Mouse (Mus musculus) megakaryocyte-erythroid progenitor cell, adult 5-6 weeks (primary cell): ENCODE data around the gene Pde1c. TPM values are rescaled to one million over a fixed set of nuclear protein-coding genes. Genes with fewer than 3 reads are reported as not detected.

Experiments
- ATAC-seq: replicated peaks from 2 replicates; pipeline ENCODE4 v1.8.0; 2016; ENCODE audit warnings: mild to moderate bottlenecking, inconsistent platforms; ENCODE audit not compliant: severe bottlenecking, poor library complexity, low FRiP score, low TSS enrichment
- total RNA-seq, 2 experiments: library from RNA; stranded (forward) in 1 of 2; stranded (reverse) in 1 of 2; fragments of 200-1000, 215-1000 nt in 1 of 2; fragments of >200 nt in 1 of 2; fragmentation: Nextera tagmentation in 1 of 2; gene quantifications; 2 replicates each; pipeline ENCODE4 v1.2.3; 2014 to 2017

Pde1c gene
- total RNA-seq, 2 experiments from 2014 or later, result 0.96 TPM; not detected in 1

- ATAC-seq, result peak; percentile 50; the same call in 1 of the 2 replicates
Observed at GRCm38 (mm10) chr6:56476581-56476980, 92.3 kb downstream of the Pde1c start.

- ATAC-seq, result 0 out of 2 replicates have a peak, but pooled peaks have one; percentile 50
Observed at GRCm38 (mm10) chr6:56458098-56458497, 110.8 kb downstream of the Pde1c start.

DNA sequence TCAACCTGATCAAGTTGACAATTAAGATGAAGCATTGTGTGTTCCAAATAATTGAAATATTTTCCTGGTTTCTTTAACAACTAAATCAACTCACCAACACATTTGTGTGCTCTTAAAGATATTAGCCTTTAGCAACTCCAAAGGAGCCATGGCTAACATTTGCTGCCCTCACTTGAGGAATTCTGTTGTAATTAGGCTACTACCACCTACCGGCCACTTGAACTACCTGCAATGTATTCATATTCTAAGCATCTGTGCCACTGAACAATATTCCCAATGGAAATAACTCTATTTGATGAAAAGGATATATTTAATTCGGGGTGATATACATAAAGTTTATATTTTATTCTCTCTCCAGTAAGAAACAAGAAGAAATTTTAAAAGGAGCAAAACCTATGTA lies 121.0 kb downstream of the Pde1c start:
- 0 out of 2 replicates have a peak, but pooled peaks have one; percentile 61 for ATAC-seq

- no peak for ATAC-seq
Observed at GRCm38 (mm10) chr6:56441501-56441900, 127.4 kb downstream of the Pde1c start.

DNA sequence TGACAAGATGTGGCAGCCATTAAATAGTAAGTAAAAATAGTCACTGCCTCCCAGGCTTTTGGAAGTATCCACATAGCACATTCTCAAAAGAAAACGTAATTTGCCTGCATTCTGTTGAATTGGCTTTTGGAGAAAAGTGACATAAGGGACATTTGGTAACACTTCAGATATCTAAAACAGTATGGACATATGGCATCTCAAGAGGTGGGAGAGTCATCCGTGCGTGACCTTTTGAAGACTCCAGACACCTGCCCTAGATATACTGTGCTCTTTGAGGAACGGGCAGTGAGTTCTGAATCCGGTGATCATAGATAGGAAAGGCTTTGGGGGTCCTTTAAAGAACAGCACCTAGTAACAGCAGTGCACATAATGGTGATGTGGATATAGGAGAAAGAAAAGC lies 143.1 kb downstream of the Pde1c start:
- ATAC-seq, result no peak

GRCm38 (mm10) chr6:56422866-56423265 lies 146.0 kb downstream of the Pde1c start:
- no peak for ATAC-seq

GRCm38 (mm10) chr6:56416191-56416590 lies 152.7 kb downstream of the Pde1c start:
- no peak for ATAC-seq

DNA sequence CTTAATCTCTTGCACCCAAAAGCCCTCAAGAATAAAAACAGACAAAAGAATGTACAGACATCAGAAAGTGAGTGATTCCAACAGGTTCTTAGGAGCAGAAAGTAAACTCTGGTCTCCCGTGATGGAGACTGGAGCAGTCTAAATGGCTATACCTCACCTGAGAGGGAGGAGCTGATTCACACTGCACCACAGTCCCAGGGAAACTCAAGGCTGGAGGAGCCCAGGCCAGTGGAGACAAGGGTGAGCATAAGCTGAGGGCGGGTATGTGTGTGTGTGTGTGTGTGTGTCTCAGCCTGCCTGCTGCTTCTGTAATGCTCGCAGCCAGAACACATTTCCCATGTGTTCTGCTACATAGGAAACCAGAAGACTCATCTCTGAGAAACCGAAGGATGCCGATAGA lies 179.7 kb downstream of the Pde1c start:
- no peak for ATAC-seq

DNA sequence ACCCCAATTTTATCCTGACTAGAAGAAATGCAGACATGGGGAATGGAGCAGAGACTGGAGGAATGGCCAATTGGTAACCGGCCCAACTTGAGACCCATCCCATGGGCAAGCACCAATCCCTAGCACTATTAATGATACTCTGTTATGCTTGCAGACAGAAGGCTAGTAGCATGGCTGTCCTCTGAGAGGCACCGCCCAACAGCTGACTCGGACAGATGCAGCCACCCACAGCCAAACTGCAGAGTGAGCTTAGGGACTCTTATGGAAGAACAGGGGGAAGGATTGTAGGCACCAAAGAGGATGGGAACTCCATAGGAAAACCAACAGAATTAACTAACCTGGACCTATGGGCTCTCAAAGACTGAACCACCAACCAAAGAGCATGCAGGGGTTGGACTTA lies 192.5 kb downstream of the Pde1c start:
- ATAC-seq, result no peak

- no peak for ATAC-seq
Observed at GRCm38 (mm10) chr6:56374180-56374579, 194.7 kb downstream of the Pde1c start.

- ATAC-seq, result no peak
Observed at GRCm38 (mm10) chr6:56373753-56374152, 195.2 kb downstream of the Pde1c start.

GRCm38 (mm10) chr6:56373046-56373751 lies 195.7 kb downstream of the Pde1c start:
- ATAC-seq, result no peak

DNA sequence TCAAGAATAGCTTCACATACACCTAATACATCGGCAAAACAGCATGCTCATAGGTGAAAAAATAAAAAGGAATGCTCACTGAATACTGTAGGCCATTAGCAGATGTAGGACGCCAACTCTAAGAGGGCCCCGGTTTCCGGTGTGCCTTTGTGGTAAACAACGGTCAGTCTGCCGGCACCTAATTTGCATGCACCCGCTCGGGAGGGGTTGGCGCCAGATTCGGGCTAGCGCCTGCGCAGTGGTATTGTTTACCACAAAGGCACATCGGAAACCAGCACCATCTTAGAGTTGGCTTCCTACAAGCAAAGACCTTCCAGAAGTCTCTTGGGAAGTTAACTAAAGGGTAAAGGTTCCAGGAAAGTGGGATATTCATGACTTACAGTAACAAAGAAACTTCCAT lies 199.4 kb downstream of the Pde1c start:
- ATAC-seq, result no peak

- ATAC-seq, result no peak
Observed at GRCm38 (mm10) chr6:56368116-56368515, 200.8 kb downstream of the Pde1c start.

DNA sequence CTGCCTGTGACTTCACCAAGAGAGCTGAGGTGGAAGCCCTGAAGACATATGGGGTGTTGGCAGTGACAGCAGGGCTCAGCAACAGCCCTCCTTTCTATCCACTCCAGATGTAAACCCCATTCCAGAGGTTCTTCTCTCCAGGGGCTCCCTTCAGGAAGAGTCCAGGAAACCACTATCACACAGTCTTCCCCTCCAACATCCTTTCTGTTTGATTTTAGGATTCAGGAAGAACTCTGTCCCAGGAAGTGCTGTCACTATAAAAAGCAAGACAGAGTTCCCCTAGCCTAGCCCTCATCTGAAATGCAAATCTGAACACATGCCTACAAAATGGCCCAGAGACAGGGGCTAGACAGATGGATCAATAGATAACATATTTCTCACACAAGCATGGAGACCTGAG lies 201.6 kb downstream of the Pde1c start:
- no peak for ATAC-seq

DNA sequence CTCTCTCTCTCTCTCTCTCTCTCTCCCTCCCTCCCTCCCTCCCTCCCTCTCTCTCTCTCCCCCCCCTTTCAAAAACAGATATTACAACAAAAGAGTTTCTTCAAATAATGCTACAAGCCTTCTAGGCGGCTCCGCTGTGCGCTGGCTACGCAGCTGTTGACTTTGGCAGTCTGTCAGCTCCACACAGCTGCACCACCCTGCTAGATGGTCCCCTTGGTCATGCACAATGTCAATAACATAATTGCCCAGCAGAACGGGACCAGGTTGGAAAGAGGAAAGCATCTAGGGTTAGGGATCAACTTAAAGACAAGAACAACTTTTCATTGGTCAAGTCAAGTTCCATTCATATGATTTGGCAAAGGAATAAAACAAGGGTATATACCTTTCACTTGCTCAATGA lies 206.3 kb downstream of the Pde1c start:
- ATAC-seq, result no peak

- peak; percentile 71 for ATAC-seq
Observed at GRCm38 (mm10) chr6:56362128-56362545, 206.8 kb downstream of the Pde1c start.

DNA sequence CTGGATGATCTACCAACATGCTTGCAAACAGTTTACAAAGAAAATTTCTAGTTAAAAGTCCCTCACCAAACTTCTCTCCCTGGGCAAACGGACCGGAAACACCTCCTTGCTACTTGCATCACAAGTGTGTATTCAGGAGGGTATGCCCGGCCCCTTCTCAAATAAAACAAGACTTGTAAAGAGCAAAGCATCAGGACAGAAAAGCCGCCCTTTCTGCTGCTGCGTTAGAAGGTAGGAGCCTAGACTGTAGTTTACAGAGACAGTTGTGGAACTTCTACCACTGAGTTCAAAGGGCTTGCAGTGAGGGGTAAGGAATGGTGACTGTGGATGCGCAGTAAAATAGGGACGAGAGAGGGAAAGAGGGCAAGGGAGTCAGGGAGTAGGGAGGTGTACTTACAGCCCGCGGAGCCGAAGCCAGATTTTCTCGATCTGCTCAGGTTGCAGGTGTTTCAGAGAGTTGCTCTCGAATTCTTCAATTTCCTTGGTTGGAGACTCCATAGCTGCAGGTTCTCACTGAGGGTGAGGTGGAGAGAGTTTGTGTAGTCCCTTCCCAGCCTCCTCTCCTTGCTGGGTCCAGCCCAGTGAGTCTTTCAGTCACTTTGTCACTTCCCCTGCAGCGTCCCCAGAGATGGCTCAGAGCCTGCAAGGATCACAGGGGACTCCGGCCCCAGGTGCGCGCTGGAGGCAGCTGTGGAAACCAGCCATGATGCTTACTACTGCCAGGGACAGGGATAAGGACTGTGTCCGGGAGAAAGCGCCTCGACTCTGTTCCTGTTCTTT lies 207.4 kb downstream of the Pde1c start:
- ATAC-seq, result no peak

GRCm38 (mm10) chr6:56360086-56360485 lies 208.8 kb downstream of the Pde1c start:
- ATAC-seq, result no peak

GRCm38 (mm10) chr6:56359126-56359525 lies 209.8 kb downstream of the Pde1c start:
- ATAC-seq, result no peak

DNA sequence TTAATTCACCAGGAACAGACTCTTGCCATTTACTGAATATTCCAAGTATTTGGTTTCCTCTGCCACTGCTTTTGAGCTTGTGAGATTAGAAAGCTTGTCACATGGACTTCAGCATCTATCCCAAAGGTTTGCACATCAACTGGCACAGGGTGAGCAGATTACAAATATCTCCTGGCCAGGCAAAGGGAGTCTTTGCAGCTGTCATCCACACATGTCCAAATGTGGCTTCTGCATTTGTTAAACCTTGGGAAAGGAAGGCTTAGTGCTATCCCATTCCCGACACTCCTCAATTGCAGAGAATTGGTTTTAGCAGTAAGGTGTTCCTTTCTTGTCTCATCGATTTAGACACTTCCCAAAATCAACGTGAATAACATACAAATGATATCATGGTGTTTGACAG lies 221.7 kb downstream of the Pde1c start:
- no peak for ATAC-seq
